Mouse (Mus musculus) frontal cortex, postnatal 25 days (tissue): ENCODE data around the gene Glce.

ENCODE experiments used
- DNase-seq, 2 experiments: peaks; one replicate each; pipeline ENCODE4 v3.0.0; 2022; ENCODE audit warnings: low spot score in 2 of 2

Glce gene

DNA sequence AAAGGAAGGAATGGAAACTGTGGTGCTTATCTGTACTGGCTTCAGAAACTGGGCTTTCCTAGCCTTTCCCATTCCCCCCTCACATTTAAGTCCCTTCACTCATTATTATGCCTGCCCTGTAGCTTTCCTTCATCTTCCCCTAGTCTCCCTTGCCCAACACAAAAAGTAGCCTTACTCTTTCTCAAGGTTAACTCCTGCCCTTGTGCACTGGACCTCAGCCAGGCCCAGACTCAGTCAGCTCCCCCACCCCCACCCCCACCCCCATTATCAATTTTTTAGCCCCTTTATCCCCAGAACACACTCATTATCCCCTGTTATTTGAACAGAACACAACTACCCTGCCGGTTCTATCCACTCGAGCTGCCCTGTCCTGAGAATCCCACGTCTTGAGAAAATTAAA lies 1.0 kb upstream of the Glce start:
- no peak for DNase-seq

DNA sequence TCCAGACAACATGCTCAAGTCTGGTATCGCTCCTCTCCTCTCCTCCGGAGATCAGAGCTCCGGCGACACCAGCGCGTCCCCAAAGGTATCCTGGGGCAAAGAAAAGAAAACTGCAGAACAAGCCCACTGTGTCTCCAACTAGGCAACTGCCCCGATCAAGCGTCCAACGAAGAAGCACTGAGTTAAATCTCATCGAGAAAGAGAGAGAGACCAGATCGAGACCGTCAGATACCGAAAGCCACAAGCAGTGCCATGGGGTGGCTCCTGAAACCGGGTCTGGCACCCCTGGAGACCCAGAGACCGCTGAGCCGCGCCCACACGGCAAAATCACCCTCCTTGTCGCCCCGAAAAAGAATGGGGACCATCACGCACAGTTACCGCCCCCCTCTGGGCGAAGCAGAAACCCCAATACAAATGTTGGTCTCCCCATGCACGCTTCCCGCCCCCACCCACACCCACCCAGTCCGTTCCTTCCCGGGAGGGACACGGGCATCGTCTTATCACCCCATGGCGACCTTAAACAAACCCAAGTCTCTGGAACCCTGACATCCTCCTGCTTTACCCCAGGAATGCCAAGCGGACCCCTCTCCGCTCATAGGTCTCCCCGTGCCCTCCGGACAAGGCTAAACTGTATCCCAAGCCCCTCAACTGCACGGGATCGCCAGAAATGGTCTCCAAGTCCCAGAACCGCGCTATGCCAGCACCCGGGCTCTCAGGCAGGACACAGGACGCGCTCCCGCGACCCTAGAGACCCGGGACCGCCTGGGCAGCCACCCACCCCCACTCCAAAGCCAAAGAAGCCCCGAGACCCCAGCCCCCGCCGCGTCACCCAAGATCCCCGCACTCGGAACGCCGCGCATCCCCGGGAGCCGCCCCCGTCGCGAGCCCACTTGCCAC lies 656 bp downstream of the Glce start:
- peak; percentile 23 to 39 for DNase-seq

DNA sequence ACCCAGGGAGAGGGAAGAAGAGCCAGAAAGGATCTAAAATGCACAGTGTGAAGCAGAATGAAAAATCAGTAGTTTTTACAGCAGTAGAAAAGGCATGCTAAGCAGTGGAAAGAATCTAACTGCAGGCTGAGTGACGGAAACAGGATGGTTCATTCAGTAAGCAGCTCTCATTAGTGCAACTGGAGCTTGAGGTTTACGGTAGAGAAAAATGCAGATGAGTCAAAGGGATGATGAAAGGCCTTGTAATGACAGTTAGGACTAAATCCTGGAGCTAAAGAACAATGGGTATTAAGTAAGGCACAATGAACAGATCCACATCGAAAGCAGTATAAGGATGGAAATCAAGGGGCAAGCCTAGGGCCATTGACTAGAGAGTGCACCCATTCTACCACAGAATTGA lies 3.7 kb downstream of the Glce start:
- no peak for DNase-seq

DNA sequence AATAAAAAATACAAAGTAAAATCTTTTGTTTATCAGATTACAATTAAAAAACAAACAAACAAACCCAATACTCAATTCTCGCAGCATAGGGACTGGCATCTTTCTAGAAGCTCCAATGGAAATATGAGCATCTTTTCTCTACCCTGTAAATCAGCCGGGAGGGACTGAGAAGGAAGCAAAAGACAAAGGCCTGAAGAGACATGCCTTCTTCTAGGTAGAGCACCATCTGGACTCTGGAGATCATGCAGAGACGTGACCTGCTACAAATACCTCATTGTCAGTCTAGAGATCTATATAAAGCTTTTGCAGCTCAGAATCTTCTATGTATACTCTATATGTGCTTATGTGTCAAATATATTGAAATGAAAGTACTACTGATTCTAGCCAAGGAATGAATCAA lies 6.6 kb downstream of the Glce start:
- DNase-seq, result no peak

DNA sequence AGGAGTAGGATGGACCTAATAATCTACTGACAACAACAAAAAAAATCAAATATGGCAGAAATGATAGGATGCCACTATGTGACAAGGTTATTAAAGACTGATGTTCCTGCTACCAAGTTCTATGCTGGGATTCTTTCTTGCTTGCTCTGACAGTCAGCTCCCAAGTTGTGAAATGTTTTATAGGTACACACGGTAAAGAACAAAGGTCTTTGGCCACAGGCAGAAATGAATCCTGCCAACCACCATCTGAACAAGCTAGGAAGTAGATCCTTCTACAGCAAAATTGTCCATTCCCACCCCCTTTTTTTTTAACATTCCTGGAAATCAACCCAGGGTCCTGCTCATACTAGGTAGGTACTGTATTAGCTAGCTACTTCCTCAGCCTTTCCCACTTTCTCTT lies 25.9 kb downstream of the Glce start:
- DNase-seq, result no peak

DNA sequence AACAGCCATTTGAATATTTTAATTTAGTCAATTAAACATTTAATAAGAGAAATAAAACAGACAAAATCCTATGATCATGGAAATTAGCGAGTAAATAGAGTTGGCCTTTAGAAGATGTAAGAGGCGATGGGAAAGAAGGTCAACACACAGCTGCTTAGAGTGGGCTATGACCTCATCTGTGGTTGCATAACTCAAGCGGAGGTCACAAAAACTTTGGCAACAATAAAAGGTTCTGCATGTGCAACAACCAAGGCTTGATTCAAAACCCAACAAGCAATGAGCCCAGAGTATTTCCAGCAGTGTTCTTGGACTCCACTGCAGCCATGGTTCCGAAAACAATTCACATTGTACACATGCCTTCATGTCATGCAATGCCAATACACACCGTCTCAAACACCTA lies 30.9 kb downstream of the Glce start:
- DNase-seq, result no peak

DNA sequence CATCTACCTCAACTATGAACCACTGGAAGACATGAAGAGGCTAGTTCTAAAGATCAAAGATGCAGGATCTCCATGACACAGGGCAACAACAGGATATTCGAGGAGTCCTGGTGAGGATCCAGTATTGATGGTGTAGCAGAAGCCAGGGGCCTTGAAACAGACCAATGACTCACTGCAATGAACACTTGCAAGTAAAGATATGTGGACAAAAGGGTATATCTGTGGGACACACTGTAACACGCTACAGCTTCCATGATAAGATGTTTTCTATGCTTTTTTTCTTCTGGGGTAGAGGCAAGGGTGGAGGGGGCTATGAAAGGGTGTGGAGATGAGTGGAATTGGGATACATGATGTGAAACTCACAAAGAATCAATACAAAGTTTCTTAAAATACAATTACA lies 36.9 kb downstream of the Glce start:
- no peak for DNase-seq

DNA sequence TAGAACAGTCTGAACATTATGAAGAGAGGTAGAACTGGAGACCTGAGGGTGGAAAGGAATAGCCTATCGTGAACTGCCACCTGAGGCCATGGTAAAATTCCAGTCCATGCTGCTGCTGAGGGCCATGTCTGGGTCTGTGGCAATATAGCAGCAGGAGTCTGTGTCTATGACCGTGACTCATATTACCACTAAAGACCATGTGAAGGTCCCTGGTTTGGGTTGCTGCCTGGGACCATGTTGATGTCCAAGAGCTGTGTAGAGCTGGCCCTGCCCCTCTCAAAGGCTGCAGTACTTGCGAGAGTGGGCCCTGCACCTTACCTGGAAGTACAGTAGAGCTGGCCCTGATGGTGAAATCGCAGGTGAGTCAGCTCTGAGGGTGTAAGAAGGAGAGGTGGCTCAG lies 37.6 kb downstream of the Glce start:
- DNase-seq, result no peak

DNA sequence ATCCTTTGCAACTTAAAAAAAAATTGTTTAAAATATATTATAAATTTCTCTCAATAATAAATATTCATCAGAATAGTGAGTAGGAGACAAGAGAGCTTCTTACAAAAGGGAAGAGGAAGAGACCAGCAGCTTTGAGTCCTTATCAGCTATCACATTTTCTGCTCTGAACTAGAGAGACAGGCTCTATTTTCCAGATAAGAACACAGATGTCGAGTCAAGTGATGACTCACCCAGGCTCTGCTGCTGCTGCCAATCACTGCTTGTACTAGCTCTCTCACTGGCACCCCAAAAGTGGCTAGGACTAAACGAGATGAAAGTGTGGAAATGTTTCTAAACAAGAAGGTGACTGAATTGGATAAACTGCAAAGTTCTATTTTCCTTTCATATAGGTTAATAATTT lies 39.5 kb downstream of the Glce start:
- DNase-seq, result no peak

DNA sequence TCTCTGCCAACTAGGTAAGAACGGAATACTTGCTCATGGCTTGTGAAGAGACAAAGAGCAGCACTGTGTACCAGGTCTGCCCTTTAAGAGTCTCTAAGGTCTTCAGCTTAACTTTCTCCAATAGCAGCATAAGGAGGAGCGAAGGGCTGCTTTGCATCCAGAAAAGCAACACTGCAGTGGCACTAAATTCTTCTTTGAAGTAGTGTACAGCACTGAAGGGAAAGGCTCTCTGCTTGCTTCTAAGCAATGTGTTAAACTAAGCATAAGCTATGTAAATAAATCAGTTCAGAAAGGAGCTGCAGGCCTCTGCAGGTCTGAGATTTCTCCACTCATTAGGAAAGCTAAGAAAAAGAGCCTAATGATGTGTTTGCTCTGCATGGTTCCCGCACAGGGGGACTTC lies 40.9 kb downstream of the Glce start:
- no peak for DNase-seq

DNA sequence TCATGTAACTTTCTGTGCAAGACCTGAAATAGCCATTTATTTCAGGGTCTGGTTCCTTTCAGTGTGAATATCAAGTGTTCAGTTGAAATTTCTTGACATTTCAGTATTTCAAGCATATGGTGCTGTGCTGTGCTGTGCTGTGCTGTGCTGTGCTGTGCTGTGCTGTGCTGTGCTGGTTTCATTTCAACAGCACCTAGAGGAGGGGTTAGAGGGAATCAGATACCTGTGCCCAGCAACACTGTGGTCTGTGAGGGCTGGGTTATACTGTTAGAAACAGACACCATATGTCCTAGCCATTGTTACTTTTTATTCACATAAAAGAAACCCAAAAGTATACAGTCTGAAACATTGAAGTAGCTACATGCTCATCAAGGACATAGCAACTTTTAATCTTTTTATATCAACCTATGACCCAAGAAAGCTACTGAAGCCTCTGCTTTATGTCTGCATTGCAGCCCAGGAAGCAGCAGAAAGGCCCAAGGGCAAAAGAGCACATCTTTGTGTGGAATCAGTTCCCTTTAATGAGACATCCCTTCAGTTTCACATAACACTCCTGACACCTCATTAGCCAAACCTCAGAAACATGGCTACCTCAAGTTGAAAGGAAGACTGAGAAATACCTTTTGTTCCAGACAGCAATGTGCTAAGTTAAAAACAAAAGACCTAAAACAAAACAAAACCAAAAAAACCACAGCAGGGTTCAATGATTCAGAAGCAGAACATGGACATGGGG lies 42.3 kb downstream of the Glce start:
- no peak for DNase-seq

DNA sequence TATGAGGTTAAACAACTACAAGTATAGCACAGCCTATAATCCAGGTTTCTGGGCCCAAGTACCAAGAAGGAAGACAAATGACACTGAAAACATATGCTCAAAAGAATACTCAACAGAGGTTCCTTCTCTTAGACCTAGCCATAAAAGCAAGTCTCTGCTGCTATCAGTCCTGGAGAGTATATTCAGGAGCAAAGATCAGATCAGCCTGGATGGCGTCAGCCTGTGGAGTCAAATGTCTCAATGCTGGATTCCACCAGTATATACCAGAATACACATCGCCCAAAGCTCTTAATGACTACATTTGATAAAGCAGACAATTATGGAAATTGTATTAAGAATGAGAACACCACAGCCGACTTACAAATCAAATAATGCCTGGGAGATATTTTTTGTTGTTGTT lies 60.2 kb downstream of the Glce start:
- no peak for DNase-seq

DNA sequence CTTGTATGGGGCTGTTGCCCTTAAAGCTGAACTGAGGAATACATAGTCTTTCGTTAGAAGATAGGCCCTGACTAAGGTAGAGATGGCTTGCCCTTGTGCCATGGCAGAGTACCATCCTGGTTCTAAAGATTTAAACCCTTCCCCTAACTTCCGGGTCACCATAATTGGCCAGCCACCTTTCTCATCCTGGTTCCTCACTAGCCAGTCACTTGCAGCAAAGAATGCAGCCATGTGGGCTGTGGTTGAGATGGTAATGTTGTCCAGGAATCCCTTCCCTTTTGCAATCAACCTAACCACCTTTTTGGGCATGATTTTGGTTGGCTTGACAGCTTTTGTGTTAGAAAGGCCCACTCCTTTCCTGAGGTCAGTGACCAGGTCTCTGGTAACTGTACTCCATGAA lies 62.0 kb downstream of the Glce start:
- no peak for DNase-seq

DNA sequence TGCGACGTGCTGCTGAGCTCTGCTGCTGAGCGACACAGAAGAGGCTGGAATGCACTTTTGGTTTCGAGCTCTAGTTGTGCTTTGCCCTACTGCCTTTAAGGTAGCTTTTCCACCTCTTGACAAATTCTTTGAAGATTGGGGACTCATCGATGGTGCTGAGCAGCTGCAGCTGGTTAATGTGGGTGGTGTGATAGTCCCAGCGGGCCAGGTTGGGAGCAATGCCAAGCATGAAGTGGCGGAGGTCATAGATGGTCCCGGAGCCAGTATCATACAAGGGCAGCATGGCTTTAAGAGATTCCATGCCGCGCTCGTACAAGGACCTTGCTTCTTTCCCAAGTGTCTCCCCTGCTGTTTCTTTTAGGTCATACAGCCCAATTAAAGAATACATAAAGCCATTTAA lies 62.5 kb downstream of the Glce start:
- no peak for DNase-seq

DNA sequence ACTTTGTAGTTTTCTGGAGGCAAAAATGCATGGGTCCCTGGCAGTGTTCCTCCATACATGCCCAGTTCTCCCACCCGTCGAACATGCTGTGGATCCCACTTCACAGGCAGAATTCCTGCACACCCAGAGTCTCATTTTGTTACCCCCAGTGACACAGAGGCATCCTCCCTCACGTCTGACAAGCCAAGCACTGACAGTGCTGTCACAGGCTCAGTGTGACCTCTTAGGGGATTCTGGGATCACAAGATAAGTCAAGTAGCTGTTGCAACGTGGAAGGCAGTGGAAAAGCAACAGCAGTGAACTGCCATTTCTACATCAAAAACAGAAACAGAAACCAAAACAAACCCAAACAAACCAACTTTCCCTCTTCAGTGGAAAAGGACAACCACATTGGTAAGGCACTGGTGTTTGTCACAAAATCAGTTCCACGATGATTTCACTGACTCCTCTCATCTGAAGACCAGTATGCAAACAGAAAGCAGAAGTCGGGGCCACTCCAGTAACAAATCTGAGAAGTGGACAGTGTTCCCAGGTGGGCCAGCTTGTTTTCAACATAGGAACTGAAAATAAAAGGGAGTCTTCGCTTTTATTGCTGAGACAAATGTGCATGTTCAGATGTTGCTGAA lies 64.5 kb downstream of the Glce start:
- no peak for DNase-seq

DNA sequence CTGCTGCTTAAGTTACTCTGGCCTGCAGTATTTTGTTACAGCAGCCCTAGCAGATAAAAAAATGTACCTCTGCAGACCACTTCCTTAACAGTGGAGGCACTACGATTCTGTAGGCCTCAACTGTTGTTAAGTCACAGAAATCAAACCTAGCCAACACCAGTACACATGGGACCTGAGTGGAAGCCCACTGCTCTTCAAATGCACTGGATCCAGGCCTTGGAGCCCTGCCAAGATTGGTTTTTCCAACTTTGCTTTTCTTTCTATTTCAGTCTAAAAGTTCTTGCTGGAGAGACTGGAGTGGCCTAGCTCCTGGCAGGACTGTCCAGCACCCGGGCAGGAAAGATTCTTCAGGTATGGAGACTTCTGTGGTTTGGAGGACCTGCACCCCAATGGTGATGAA lies 66.2 kb downstream of the Glce start:
- DNase-seq, result no peak

DNA sequence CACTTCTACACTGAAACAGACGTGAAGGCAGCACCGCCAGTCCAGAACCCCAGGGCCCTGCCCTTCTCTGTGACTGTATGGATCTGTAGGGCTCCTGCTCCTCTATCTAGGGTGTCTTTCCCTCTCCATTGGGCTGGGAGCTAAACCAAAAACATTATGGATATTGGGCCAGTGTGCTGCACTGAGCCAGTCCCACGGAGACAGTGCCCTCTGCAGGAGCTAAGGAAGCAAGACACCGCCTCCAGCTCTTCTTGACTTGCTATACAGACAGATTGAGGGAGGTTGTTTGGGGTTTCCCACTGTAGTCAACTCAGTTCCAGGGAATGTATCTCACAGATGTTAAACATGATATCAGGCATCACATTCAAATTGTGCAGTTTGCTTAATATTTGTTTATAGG lies 71.7 kb downstream of the Glce start:
- DNase-seq, result no peak

DNA sequence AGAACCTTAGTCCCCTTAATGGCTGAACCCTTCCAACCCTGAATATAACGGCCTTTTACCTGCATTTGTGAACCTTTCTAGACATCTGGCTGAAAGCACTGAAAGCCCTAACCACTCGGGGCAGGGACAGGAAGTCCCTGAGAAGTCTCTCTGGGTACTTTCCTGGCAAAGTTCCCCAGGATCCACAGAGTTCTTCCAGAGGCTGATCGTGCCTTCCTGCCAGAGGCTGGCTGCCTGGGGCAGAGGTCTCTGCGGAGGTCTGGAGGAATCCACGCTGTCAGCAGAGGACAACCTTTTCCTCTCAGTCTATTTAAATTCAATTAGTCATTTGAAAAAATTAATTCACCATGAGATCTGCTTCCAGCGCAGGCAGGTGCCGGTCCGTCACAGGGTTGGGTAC lies 73.3 kb downstream of the Glce start:
- no peak for DNase-seq

DNA sequence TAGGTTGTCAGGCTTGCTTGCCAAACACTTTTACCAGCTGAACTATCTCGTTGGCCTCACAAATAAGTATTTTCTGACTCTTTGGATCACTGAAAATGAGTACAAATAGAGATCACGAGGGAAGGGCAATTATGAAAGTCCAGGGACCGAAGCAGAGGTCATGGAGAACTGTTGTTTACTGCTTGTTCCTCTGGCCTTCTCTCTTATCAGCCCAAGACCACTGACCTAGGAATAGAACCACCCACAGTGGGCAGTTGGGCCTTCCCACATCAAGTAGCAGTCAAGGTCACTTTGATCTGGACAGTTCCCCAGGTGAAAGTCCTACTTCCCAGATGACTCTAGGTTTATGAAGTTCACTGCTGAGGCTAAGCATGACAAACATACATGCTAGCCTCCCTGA lies 80.3 kb downstream of the Glce start:
- DNase-seq, result no peak

DNA sequence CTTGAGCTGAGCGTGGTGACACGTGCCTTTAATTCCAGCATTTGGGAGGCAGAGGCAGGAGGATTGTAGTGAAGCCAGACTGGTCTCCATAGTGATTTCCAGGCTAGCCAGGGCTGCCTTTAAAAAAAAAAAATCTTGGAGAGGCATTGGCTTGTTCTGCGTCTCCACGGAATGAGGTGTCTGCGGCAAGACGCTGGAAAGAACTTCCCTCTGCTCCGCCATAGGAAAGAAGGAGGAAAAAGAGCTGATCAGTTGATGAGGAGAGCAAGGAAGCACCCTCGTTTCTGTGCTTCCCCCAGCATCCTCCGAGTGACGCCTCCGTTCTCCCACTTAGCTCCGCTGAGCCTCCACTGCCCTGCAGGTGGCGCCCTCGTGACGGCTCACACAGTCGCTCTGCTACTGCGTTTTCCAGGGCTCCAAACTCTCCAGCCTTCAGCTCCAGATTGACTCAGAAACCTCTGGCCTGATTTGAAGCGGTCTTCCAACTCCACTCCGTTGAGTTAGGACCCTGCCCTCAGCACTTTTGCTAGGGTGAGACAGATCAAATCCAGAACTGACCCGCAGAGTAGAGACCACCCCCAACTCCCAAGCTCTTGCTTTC lies 82.3 kb downstream of the Glce start:
- DNase-seq, result peak; percentile 67 to 83

DNA sequence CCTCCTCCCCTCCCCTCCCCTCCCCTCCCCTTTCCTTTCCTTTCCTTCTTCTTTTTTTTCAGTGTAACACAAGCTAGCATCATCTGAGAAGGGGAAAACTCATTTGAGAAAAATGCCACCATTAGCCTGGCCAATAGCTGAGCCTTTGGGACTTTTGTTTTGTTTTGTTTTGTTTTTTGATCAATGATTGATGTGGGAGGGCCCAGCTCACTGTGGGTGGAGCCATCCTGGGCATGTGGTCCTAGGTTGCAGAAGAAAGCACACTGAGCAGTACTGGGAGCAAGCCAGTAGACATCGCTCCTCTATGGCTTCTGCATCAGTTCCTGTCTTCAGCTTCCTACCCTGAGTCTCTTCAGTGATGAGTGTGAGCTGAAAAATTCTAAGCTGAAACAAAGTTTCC lies 86.6 kb downstream of the Glce start:
- no peak for DNase-seq

DNA sequence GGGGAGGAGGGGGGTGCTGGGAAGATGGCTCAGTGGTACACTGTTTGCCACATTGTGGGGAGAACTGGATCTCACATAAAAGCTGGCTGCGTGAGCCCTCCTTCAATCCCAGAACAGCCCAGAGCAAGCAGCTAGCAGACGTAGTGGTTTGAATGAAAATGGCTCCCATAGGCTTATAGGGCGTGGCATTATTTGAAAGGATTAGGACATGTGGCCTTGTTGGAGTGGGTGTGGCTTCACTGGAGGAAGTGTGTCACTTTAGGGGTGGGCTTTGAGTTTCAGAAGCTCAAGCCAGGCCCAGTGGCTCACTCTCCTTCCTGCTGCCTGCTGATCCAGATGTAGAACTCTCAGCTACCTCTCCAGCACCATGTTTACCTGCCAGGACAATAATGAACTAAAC lies 90.2 kb downstream of the Glce start:
- DNase-seq, result no peak

DNA sequence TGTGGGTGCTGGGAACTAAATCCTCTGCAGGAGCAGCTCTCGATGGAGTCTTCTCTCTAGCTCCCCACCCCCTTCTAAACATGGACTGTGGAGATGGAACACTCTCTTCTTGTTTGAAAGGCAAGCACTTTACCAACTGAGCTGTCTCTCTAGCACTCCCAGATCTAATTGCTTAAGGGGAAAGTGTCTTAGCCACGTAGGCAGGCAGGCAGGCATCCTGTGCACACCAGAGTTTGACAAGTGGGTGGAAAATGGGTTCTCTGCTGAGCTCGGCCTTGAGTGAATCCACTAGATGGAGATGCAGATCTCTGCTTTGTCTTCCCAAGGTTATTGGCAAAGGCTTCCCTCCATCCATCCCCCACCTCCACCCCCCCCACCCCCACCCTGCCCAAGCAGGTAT lies 94.4 kb downstream of the Glce start:
- no peak for DNase-seq
